Mouse (Mus musculus) stomach, embryonic 16.5 days (tissue): ENCODE measurements around the gene Rtp4. TPM values are rescaled to one million over a fixed set of nuclear protein-coding genes. Genes with fewer than 3 reads are reported as not detected.

Source experiments
- ATAC-seq: fragments of 200-750 bp; cut with Nextera tagmentation; 2 replicates; pipeline ENCODE4 v1.8.0; 2017; ENCODE audit warnings: moderate number of reproducible peaks, moderate TSS enrichment; ENCODE audit not compliant: insufficient read depth, low FRiP score
- H3K27ac ChIP-seq: fragments of 300-500 bp; sonication (generic); 2 replicates; pipeline ENCODE4 v1.5.1; 2014; ENCODE audit warnings: low read length
- H3K27me3 ChIP-seq: fragments of 300-500 bp; sonication (generic); 2 replicates; pipeline ENCODE4 v1.6.1; 2014; ENCODE audit warnings: low read length, control low read depth, mixed read lengths; ENCODE audit not compliant: control insufficient read depth, insufficient read depth
- H3K36me3 ChIP-seq: fragments of 300-500 bp; sonication (generic); 2 replicates; pipeline ENCODE4 v1.6.1; 2014; ENCODE audit warnings: low read length; ENCODE audit not compliant: control insufficient read depth, insufficient read depth
- H3K4me1 ChIP-seq: fragments of 300-500 bp; sonication (generic); 2 replicates; pipeline ENCODE4 v1.6.1; 2014; ENCODE audit warnings: low read length, control low read depth, mixed read lengths; ENCODE audit not compliant: control insufficient read depth, insufficient read depth
- H3K4me2 ChIP-seq: fragments of 300-500 bp; sonication (generic); 2 replicates; pipeline ENCODE4 v1.6.1; 2014; ENCODE audit warnings: low read depth, low read length, mixed read lengths
- H3K4me3 ChIP-seq: fragments of 300-500 bp; sonication (generic); replicated peaks from 2 replicates; pipeline ENCODE4 v1.5.1; 2014; ENCODE audit warnings: mild to moderate bottlenecking, low read length
- H3K9ac ChIP-seq: fragments of 300-500 bp; sonication (generic); 2 replicates; pipeline ENCODE4 v1.6.1; 2014; ENCODE audit warnings: low read length
- H3K9me3 ChIP-seq: fragments of 300-500 bp; sonication (generic); replicated peaks from 2 replicates; pipeline ENCODE4 v1.6.1; 2016; ENCODE audit warnings: low read length, control low read depth; ENCODE audit not compliant: control insufficient read depth
- WGBS: fragments of 180-500 bp; shearing (Covaris S2); extraction: QIAGEN DNeasy Blood & Tissue Kit; methylation state at CpG from one replicate; pipeline ENCODE4 v1.1.7; 2014; 5-methylcytosine and 5-hydroxymethylcytosine counted together
- polyA plus RNA-seq: library from polyadenylated mRNA; unstranded; fragments of >200 nt; fragmentation: Nextera tagmentation; extraction: Ambion mirVana; gene quantifications from 2 replicates; pipeline ENCODE4 v1.2.1, GENCODE M21; 2015

Rtp4 gene
- polyA plus RNA-seq, 1 experiment from 2014 or later, result 5.6 TPM

- Histone ChIP-seq H3K4me3 (no peak overlapping the region), H3K4me1 (no peaks in the 10 kb centered on the region), H3K36me3 (no peaks in the 10 kb centered on the region), H3K27ac (no peak overlapping the region), H3K9me3 (no peaks in the 10 kb centered on the region), H3K27me3 (no peaks in the 10 kb centered on the region), H3K4me2 (no peak overlapping the region), H3K9ac (no peak overlapping the region)
- WGBS, result 74% methylated on average over 5 of the region's 5 CpGs
- no peak for ATAC-seq
Observed at GRCm38 (mm10) chr16:23591119-23592105, 71.3 kb downstream of the Rtp4 start.

DNA sequence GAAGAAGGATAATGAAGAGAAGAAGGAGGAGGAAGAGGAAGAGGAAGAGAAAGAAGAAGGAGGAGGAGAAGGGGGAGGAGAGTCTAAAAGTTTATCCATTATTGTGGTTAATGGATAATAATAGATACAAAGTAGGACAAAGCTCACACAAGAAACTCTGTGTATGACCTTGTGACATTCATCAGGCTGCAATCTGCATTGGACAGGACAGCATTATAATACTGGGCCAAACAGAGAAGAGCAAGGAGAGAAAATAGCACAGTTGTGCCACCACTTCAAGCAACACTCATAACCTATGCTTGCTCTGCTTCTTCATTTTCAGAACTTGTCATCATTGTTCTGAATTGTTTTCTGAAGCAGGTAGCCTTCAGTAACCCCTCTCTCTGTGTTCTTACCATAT is 72.4 kb downstream of the Rtp4 start:
- Histone ChIP-seq H3K4me2 (no peak overlapping the region), H3K36me3 (no peaks in the 10 kb centered on the region), H3K4me1 (no peaks in the 10 kb centered on the region), H3K4me3 (no peak overlapping the region), H3K27me3 (no peaks in the 10 kb centered on the region), H3K9ac (no peak overlapping the region), H3K9me3 (no peaks in the 10 kb centered on the region), H3K27ac (no peak overlapping the region)
- no peak for ATAC-seq

- Histone ChIP-seq H3K9ac (no peak overlapping the region), H3K9me3 (no peaks in the 10 kb centered on the region), H3K4me2 (no peak overlapping the region), H3K36me3 (no peaks in the 10 kb centered on the region), H3K4me3 (no peak overlapping the region), H3K4me1 (no peaks in the 10 kb centered on the region), H3K27me3 (no peaks in the 10 kb centered on the region), H3K27ac (no peak overlapping the region)
- WGBS, result 90% methylated on average over 3 of the region's 3 CpGs
- ATAC-seq, result no peak
Observed at GRCm38 (mm10) chr16:23596696-23597095, 76.6 kb downstream of the Rtp4 start.

- Histone ChIP-seq H3K27me3 (no peaks in the 10 kb centered on the region), H3K4me1 (no peaks in the 10 kb centered on the region), H3K9me3 (no peaks in the 10 kb centered on the region), H3K27ac (no peak overlapping the region), H3K4me2 (no peak overlapping the region), H3K4me3 (no peak overlapping the region), H3K36me3 (no peaks in the 10 kb centered on the region), H3K9ac (no peak overlapping the region)
- ATAC-seq, result no peak
Observed at GRCm38 (mm10) chr16:23597968-23598367, 77.9 kb downstream of the Rtp4 start.

DNA sequence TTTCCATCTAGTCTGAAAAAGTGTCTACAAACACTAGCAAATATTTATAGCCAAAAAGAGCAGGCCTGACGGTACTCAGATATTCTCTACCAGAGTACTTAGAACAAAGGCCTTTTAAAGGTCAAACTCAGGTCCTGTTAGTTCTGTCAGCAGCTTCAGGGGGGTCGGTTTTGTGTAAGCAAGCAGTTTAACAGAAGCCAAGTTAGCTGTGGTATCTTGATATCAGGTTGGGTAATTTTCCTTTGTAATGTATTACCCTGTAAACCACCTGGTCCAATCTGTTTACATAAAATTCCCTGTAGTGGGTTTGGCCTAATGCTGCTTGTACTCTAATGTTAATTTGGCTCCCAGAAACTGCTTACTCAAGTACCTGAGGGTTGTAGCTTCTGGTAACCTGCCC is 86.1 kb downstream of the Rtp4 start:
- Histone ChIP-seq H3K36me3 (no peaks in the 10 kb centered on the region), H3K9me3 (no peaks in the 10 kb centered on the region), H3K27ac (no peak overlapping the region), H3K4me3 (no peak overlapping the region), H3K4me2 (no peak overlapping the region), H3K27me3 (no peaks in the 10 kb centered on the region), H3K4me1 (no peaks in the 10 kb centered on the region), H3K9ac (no peak overlapping the region)
- 51% methylated on average over 2 of the region's 2 CpGs for WGBS
- ATAC-seq, result no peak

DNA sequence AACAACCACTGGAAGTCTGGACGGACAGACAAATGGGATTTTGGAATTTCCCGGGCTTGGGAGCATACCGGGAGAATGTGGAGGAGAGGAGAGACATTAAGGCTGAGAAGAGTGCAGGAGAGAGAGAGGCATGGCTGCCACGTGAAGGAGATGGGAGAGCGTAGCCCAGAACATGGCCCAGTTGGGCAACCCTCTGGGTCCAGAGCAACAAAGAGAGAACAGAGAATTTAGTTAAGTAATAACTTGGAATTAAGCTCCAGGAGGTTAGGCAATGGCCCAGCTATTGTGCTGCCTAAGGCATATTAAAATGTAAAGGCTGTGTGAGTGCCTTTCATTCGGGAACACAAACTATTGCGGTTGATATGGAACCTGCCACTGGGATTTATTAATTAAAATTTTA is 86.6 kb downstream of the Rtp4 start:
- no peaks in the 10 kb centered on the region for H3K9me3 ChIP-seq
- 92% methylated on average over 7 of the region's 7 CpGs for WGBS

DNA sequence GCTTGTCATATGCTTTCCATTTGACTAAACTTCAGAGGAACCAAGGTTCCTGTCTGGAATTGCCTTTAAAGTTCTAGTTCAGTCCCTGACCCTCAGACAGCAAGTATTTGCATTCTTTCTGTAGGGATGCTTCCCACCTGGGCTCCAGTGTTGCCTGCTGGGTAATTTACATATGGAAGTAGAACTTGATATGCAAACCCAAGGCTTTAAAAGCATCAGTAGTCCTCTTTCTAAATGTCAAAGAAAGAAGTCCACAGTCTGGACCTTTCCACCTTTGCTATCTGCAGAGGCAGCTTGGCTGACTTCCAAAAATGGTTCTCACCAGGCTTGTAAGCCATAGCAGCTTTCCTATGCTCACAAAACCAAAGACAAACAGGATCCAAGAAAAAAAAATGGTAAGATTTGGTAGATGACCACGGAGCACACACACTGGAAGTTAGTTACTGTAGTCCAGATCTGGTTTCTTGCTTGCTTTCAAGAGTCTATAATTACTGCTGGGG is 87.9 kb downstream of the Rtp4 start:
- H3K27ac ChIP-seq, result no peak overlapping the region
- no peak for ATAC-seq
- H3K9ac ChIP-seq, result no peak overlapping the region
- 16% methylated on average over 1 of the region's 1 CpGs for WGBS
- no peaks in the 10 kb centered on the region for H3K9me3 ChIP-seq
- H3K27me3 ChIP-seq, result no peaks in the 10 kb centered on the region
- H3K36me3 ChIP-seq, result no peaks in the 10 kb centered on the region
- no peaks in the 10 kb centered on the region for H3K4me1 ChIP-seq
- H3K4me3 ChIP-seq, result no peak overlapping the region
- H3K4me2 ChIP-seq, result no peak overlapping the region

More for the DNA sequence above, 86.6 kb downstream of the Rtp4 start:
- Histone ChIP-seq H3K27ac (no peak overlapping the region), H3K4me1 (no peaks in the 10 kb centered on the region), H3K36me3 (no peaks in the 10 kb centered on the region), H3K4me3 (no peak overlapping the region), H3K4me2 (no peak overlapping the region), H3K9ac (no peak overlapping the region), H3K27me3 (no peaks in the 10 kb centered on the region)
- no peak for ATAC-seq

DNA sequence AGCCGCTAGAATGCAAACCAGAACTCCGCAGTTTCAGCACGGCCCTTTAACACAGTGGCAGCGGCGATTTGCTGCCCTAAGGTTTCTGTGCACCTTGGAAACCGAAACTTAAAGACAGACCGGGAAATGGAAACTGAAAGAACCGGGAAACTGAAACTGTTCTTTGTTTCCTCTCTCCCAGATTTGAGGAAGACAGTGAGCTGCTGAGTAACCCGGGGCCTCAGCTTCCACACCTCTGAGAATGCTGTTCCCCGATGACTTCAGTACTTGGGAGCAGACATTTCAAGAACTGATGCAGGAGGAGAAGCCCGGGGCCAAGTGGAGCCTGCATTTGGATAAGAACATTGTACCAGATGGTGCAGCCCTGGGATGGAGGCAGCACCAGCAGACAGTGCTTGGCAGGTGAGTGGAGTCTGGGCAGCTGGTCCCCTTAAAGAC is 89.7 kb downstream of the Rtp4 start:
- no peaks in the 10 kb centered on the region for H3K36me3 ChIP-seq
- H3K9me3 ChIP-seq, result no peaks in the 10 kb centered on the region
- H3K27me3 ChIP-seq, result no peaks in the 10 kb centered on the region
- 27% methylated on average over 11 of the region's 11 CpGs for WGBS
- H3K9ac ChIP-seq, result peak overlapping the region; percentile 24
- peak overlapping the region; percentile 49 for H3K4me2 ChIP-seq
- no peak for ATAC-seq
- H3K27ac ChIP-seq, result no peak overlapping the region
- H3K4me3 ChIP-seq, result peak overlapping the region; percentile 40
- H3K4me1 ChIP-seq, result no peaks in the 10 kb centered on the region

DNA sequence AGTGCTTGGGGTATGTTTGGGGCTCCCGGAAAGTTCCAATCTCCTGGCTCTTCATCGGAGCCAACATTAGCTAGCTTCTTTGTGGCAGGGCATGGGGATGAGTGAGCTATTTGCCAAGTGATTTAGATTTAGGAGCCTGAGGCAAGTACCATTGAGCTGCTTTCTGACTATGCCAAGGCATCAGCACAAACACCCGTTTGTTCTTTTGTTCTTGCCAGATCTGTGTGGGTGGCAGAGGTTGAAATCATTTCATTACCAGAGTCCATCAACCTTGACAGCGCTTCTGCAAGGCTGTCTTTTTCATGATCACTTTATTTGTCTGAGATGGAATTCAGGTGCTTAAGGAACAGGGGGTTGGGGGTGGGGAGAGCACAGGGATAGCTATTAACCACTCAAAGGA is 104.1 kb downstream of the Rtp4 start:
- 43% methylated on average over 4 of the region's 4 CpGs for WGBS
- H3K4me1 ChIP-seq, result no peaks in the 10 kb centered on the region
- ATAC-seq, result no peak

More for the DNA sequence above, 104.1 kb downstream of the Rtp4 start:
- Histone ChIP-seq H3K36me3 (no peaks in the 10 kb centered on the region), H3K4me3 (no peak overlapping the region), H3K4me2 (no peak overlapping the region), H3K9ac (no peak overlapping the region), H3K27ac (no peak overlapping the region), H3K9me3 (no peaks in the 10 kb centered on the region), H3K27me3 (no peaks in the 10 kb centered on the region)
